Mouse (Mus musculus) embryonic facial prominence, embryonic 11.5 days (tissue): Measurements from ENCODE around the gene Cryge. TPM values are rescaled to one million over a fixed set of nuclear protein-coding genes. Genes with fewer than 3 reads are reported as not detected.

Source experiments
- ATAC-seq: fragments of 200-750 bp; cut with Nextera tagmentation; replicated peaks from 2 replicates; pipeline ENCODE4 v1.8.0; 2017; ENCODE audit warnings: low read depth; ENCODE audit not compliant: insufficient number of reproducible peaks, low FRiP score, low TSS enrichment
- DNase-seq: peaks from one replicate; pipeline ENCODE4 v3.0.0-alpha.2; 2015; ENCODE audit warnings: low spot score
- H3K27ac ChIP-seq: fragments of 300-500 bp; sonication (generic); replicated peaks from 2 replicates; pipeline ENCODE4 v1.5.1; 2014; ENCODE audit warnings: mild to moderate bottlenecking, low read depth, low read length, control low read depth
- H3K27me3 ChIP-seq: fragments of 300-500 bp; sonication (generic); 2 replicates; pipeline ENCODE4 v1.6.1; 2014; ENCODE audit warnings: mild to moderate bottlenecking, low read length, moderate library complexity, mixed read lengths; ENCODE audit not compliant: control insufficient read depth, insufficient read depth
- H3K36me3 ChIP-seq: fragments of 300-500 bp; sonication (generic); replicated peaks from 2 replicates; pipeline ENCODE4 v1.6.1; 2014; ENCODE audit warnings: low read depth, mild to moderate bottlenecking, low read length, moderate library complexity, mixed read lengths; ENCODE audit not compliant: control insufficient read depth, insufficient read depth
- H3K4me1 ChIP-seq: fragments of 300-500 bp; sonication (generic); 2 replicates; pipeline ENCODE4 v1.6.1; 2014; ENCODE audit warnings: low read length, mixed read lengths; ENCODE audit not compliant: control insufficient read depth, insufficient read depth
- H3K4me2 ChIP-seq: fragments of 300-500 bp; sonication (generic); 2 replicates; pipeline ENCODE4 v1.6.1; 2014; ENCODE audit warnings: low read depth, mild to moderate bottlenecking, control low read depth, low read length, moderate library complexity
- H3K4me3 ChIP-seq: fragments of 300-500 bp; sonication (generic); 2 replicates; pipeline ENCODE4 v1.5.1; 2014; ENCODE audit warnings: low read depth, low read length, control low read depth
- H3K9ac ChIP-seq: fragments of 300-500 bp; sonication (generic); replicated peaks from 2 replicates; pipeline ENCODE4 v1.6.1; 2014; ENCODE audit warnings: mild to moderate bottlenecking, control low read depth, low read length
- H3K9me3 ChIP-seq: fragments of 300-500 bp; sonication (generic); replicated peaks from 2 replicates; pipeline ENCODE4 v1.6.1; 2016; ENCODE audit warnings: mild to moderate bottlenecking, low read length, inconsistent platforms, mixed read lengths; ENCODE audit not compliant: control insufficient read depth
- WGBS: fragments of 180-500 bp; shearing (Covaris S2); extraction: QIAGEN DNeasy Blood & Tissue Kit; methylation state at CpG from one replicate; pipeline ENCODE4 v1.1.7; 2014; 5-methylcytosine and 5-hydroxymethylcytosine counted together
- polyA plus RNA-seq: library from polyadenylated mRNA; unstranded; fragments of >200 nt; fragmentation: Nextera tagmentation; extraction: Ambion mirVana; gene quantifications from 2 replicates; pipeline ENCODE4 v1.2.1, GENCODE M21; 2014

The Cryge gene
- polyA plus RNA-seq, 1 experiment from 2014 or later, result 0.72 TPM

DNA sequence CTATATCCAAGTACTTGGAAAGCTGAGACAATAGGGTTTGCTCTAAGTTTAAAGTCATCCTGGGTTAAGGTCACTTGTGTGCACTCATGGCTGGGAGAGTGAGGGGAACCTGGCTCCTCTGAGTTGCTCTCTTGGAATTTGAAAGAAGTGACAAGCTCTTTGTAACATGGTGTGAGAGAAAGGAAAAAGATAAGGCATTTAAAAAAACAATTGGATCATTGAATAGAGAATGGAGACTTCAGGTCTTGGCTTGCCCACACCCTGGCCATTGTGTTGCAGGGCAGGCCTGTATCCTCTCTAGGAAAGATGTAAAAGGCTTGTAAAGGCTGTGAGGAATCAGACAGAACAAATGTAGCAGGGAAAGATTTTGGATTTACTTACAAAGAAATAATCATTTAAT is 16.9 kb upstream of the Cryge start:
- no peaks in the 10 kb centered on the region for H3K4me1 ChIP-seq
- no peak overlapping the region for H3K4me2 ChIP-seq
- H3K4me3 ChIP-seq, result no peak overlapping the region
- DNase-seq (no peak), ATAC-seq (no peak)
- no peaks in the 10 kb centered on the region for H3K9me3 ChIP-seq
- no peaks in the 10 kb centered on the region for H3K36me3 ChIP-seq
- no peak overlapping the region for H3K9ac ChIP-seq
- H3K27me3 ChIP-seq, result no peaks in the 10 kb centered on the region
- no peak overlapping the region for H3K27ac ChIP-seq

DNA sequence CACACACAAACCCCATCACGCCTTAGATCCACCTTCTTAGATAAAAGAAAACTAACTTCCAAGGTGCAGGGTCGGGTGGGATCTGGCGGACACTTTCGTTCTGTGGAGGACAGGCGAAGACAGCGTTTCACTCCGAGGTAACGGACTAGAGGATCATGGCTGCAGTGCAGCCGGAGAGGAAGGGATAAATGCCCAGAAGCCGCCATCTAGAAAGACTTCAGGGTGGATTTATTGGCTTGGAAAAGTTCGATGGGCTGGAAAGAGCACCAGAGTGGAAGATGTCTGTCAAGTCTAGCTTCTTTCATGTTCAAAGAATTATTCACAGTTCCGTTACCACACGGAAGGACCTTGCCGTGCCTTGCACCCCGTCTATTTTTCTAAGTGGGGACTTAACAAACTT is 13.3 kb upstream of the Cryge start:
- Histone ChIP-seq H3K9me3 (no peaks in the 10 kb centered on the region), H3K27ac (no peak overlapping the region), H3K4me3 (no peak overlapping the region), H3K36me3 (no peaks in the 10 kb centered on the region), H3K27me3 (no peaks in the 10 kb centered on the region), H3K9ac (no peak overlapping the region), H3K4me2 (no peak overlapping the region), H3K4me1 (no peaks in the 10 kb centered on the region)
- WGBS, result 88% methylated on average over 15 of the region's 15 CpGs
- no peak for ATAC-seq
- DNase-seq, result no peak

DNA sequence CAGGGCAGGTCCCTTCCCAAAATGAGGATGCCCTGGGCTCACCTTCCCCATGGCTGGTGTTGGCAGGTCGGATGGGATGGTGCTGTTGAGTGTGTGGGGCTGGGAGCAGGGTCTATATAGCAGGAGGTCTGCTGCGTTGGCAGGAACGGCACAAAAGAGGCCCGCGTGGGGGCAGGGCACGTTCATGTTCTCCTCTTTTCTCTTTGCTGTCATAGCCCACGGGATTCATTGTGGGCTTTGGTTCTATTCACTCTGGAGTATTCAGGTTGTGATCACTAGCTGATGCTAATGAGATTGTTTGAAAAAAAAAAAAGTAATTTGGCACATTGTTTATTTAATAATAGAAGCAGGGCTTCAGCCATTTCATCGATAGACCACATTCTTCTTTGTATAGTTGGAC is 12.4 kb upstream of the Cryge start, which contains the start of gene Crygd:
Crygd (minus strand) TSS at position 101 of the 400 bp plus-strand sequence.
- no peaks in the 10 kb centered on the region for H3K36me3 ChIP-seq
- DNase-seq, result no peak
- H3K9me3 ChIP-seq, result no peaks in the 10 kb centered on the region
- no peak within 1 kb of the TSS for H3K4me3 ChIP-seq
- H3K4me2 ChIP-seq, result no peak within 1 kb of the TSS
- H3K9ac ChIP-seq, result no peak within 1 kb of the TSS
- no peak within 1 kb of the TSS for H3K27ac ChIP-seq
- WGBS, result 80% methylated on average over 8 of the region's 8 CpGs
- H3K4me1 ChIP-seq, result no peaks in the 10 kb centered on the region
- no peak; the same call in 1 of the 2 replicates for ATAC-seq
- H3K27me3 ChIP-seq, result no peaks in the 10 kb centered on the region

DNA sequence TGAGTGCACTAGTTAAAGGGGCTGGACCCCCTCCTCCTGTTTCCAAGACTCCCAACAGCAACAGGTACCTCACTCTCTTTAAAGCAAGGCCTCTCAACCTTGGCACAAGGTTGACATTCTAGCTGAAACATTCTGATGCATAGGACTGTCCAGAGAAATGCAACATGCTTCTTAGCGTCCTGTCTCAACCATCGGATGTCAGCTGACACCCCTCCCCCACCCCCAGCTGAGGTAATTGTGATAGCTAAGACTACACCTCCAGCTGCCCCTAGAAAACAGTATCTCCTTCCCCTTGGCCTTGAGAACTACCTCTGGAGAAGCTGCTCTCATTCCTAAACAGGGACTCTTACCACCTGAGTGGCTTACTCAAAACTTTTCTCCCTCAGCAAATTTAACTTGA is 1.2 kb upstream of the Cryge start:
- no peak overlapping the region for H3K4me2 ChIP-seq
- no peak overlapping the region for H3K9ac ChIP-seq
- ATAC-seq, result no peak
- WGBS, result 26% methylated on average over 2 of the region's 2 CpGs
- no peaks in the 10 kb centered on the region for H3K27me3 ChIP-seq
- no peak overlapping the region for H3K27ac ChIP-seq
- no peak for DNase-seq
- no peaks in the 10 kb centered on the region for H3K4me1 ChIP-seq
- no peak overlapping the region for H3K4me3 ChIP-seq
- no peaks in the 10 kb centered on the region for H3K36me3 ChIP-seq
- no peaks in the 10 kb centered on the region for H3K9me3 ChIP-seq

- H3K4me2 ChIP-seq, result no peak overlapping the region
- H3K27ac ChIP-seq, result no peak overlapping the region
- no peaks in the 10 kb centered on the region for H3K9me3 ChIP-seq
- no peaks in the 10 kb centered on the region for H3K4me1 ChIP-seq
- no peaks in the 10 kb centered on the region for H3K27me3 ChIP-seq
- ATAC-seq (no peak), DNase-seq (no peak)
- no peak overlapping the region for H3K9ac ChIP-seq
- H3K4me3 ChIP-seq, result no peak overlapping the region
- WGBS, result 58% methylated on average over 7 of the region's 7 CpGs
- H3K36me3 ChIP-seq, result no peaks in the 10 kb centered on the region
Measured at GRCm38 (mm10) chr1:65051696-65052095, 747 bp upstream of the Cryge start.

GRCm38 (mm10) chr1:65048781-65049180 is 2.2 kb downstream of the Cryge start:
- no peak overlapping the region for H3K4me2 ChIP-seq
- peak; percentile 14 for DNase-seq
- no peak overlapping the region for H3K27ac ChIP-seq
- H3K4me1 ChIP-seq, result no peaks in the 10 kb centered on the region
- WGBS, result 51% methylated on average over 12 of the region's 12 CpGs
- H3K27me3 ChIP-seq, result no peaks in the 10 kb centered on the region
- H3K9me3 ChIP-seq, result no peaks in the 10 kb centered on the region
- H3K4me3 ChIP-seq, result no peak overlapping the region
- H3K9ac ChIP-seq, result no peak overlapping the region
- no peaks in the 10 kb centered on the region for H3K36me3 ChIP-seq
- peak; percentile 58; the same call in 1 of the 2 replicates for ATAC-seq

- ATAC-seq, result no peak
Measured at GRCm38 (mm10) chr1:65046401-65047109, 4.4 kb downstream of the Cryge start.

GRCm38 (mm10) chr1:65043433-65043832 is 7.5 kb downstream of the Cryge start:
- Histone ChIP-seq H3K27ac (no peak overlapping the region), H3K4me2 (no peak overlapping the region), H3K9ac (no peak overlapping the region), H3K4me1 (no peaks in the 10 kb centered on the region), H3K36me3 (no peaks in the 10 kb centered on the region), H3K9me3 (no peaks in the 10 kb centered on the region), H3K27me3 (no peaks in the 10 kb centered on the region; the same call in 1 of the 2 replicates), H3K4me3 (no peak overlapping the region)
- ATAC-seq, result no peak
- DNase-seq, result no peak
- WGBS, result 90% methylated on average over 2 of the region's 2 CpGs

More at GRCm38 (mm10) chr1:65046401-65047109, 4.4 kb downstream of the Cryge start:
- Histone ChIP-seq H3K4me2 (no peak overlapping the region), H3K4me1 (no peaks in the 10 kb centered on the region), H3K9me3 (no peaks in the 10 kb centered on the region), H3K4me3 (no peak overlapping the region), H3K9ac (no peak overlapping the region), H3K27ac (no peak overlapping the region), H3K36me3 (no peaks in the 10 kb centered on the region), H3K27me3 (no peaks in the 10 kb centered on the region; the same call in 1 of the 2 replicates)
- peak; percentile 66 for DNase-seq
- 38% methylated on average over 8 of the region's 8 CpGs for WGBS
